Mouse (Mus musculus) granulocyte monocyte progenitor cell, adult 5-6 weeks (primary cell): ENCODE measurements at regions not wholly inside any gene's neighbourhood (a gene's known extent, or its start where the extent isn't known, plus 50 kb on each side); places are given as distances from the start of the nearest gene placed in this dataset.

ENCODE experiments used
- ATAC-seq: replicated peaks from 2 replicates; pipeline ENCODE4 v1.8.0; 2016; ENCODE audit warnings: mild to moderate bottlenecking, moderate TSS enrichment, inconsistent platforms; ENCODE audit not compliant: poor library complexity, severe bottlenecking

DNA sequence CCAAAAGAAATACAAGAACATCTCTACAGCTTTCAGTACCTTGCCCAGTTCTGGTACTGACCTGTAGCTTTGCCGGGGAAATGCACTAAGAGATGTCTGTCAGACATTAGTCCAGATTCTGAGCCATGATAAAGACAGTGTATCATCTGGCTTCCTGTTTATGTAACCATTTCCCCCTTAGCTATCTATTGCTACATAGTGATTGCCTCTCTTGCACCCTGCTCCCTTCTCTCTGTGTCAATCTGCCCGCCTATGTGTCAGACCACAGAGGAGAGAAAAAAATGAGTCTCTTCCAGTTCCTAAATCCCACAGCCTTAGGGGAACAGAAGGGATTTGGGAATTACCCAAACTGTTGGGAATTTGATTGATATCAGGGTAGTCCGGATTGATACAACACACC lies 52.2 kb upstream of the Pthlh start:
- ATAC-seq, result peak; percentile 98

DNA sequence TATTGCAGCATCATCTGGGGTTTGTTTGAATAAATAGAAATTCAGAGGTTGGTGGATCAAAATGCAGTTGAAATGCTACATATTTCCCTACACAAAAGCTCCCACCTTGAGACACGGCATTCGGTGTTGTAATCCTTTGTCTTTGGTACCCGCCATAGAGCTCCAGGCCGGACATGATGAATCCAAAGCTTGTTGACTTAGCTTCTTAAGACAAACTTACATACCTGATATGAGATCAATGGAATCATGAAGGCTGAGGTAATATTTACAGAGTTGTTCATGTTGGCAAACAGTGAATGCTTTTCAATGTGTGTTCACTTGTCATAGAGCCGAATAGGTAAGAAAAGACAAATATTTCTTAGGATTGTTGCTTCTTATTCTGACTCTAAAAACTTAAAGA lies 51.2 kb upstream of the Pthlh start:
- ATAC-seq, result no peak
